Mouse (Mus musculus): ENCODE measurements around the gene Unc93b1.

- TF ChIP-seq CTCF (IDR thresholded peaks at IDR 0.05; ENCODE audit: borderline replicate concordance, control insufficient read depth, extremely low read depth, insufficient read depth, low read length, poor library complexity) (no peak), POLR2A (IDR thresholded peaks at IDR 0.05; ENCODE audit: control insufficient read depth, extremely low read depth, insufficient read depth, low read length, poor library complexity) (no peak)
These were observed 44.8 kb upstream of the Unc93b1 start for GRCm38 (mm10) chr19:3890181-3890580.
